Mouse (Mus musculus) gastrocnemius, postnatal 4 days (tissue): ENCODE measurements at regions not wholly inside any gene's neighbourhood (a gene's known extent, or its start where the extent isn't known, plus 50 kb on each side); places are given as distances from the start of the nearest gene placed in this dataset.

Experiments used
- DNase-seq, 2 experiments: peaks; one replicate each; pipeline ENCODE4 v3.0.0; 2021 to 2022; ENCODE audit warnings: low spot score in 2 of 2, mixed read lengths in 2 of 2

- DNase-seq: no peak
These were observed 94.4 kb upstream of the Gm47985 start for GRCm38 (mm10) chr1:151087811-151088511.

GRCm38 (mm10) chr1:151088535-151089125 is 93.7 kb upstream of the Gm47985 start:
- no peak for DNase-seq

- DNase-seq: no peak
These were observed 90.3 kb upstream of the Gm47985 start for GRCm38 (mm10) chr1:151092035-151092434.

GRCm38 (mm10) chr1:151095344-151096050 is 86.8 kb upstream of the Gm47985 start:
- DNase-seq: no peak

GRCm38 (mm10) chr1:151096079-151096478 is 86.3 kb upstream of the Gm47985 start:
- no peak for DNase-seq

- no peak for DNase-seq
These were observed 84.8 kb upstream of the Gm47985 start for GRCm38 (mm10) chr1:151097506-151097905.

GRCm38 (mm10) chr1:151098763-151099162 is 83.6 kb upstream of the Gm47985 start:
- no peak for DNase-seq

- DNase-seq: no peak
These were observed 81.5 kb upstream of the Gm47985 start for GRCm38 (mm10) chr1:151100565-151101483.

GRCm38 (mm10) chr1:151101516-151101915 is 80.8 kb upstream of the Gm47985 start:
- no peak for DNase-seq

- DNase-seq: no peak
These were observed 80.3 kb upstream of the Gm47985 start for GRCm38 (mm10) chr1:151102061-151102460.

- no peak for DNase-seq
These were observed 79.5 kb upstream of the Gm47985 start for GRCm38 (mm10) chr1:151102646-151103391.

- no peak for DNase-seq
These were observed 78.8 kb upstream of the Gm47985 start for GRCm38 (mm10) chr1:151103522-151104037.

GRCm38 (mm10) chr1:151104346-151104745 is 78.0 kb upstream of the Gm47985 start:
- DNase-seq: no peak

- DNase-seq: no peak
These were observed 77.5 kb upstream of the Gm47985 start for GRCm38 (mm10) chr1:151104806-151105205.

- no peak for DNase-seq
These were observed 77.1 kb upstream of the Gm47985 start for GRCm38 (mm10) chr1:151105251-151105650.

- DNase-seq: no peak
These were observed 74.9 kb upstream of the Gm47985 start for GRCm38 (mm10) chr1:151107401-151107800.

- no peak for DNase-seq
These were observed 73.0 kb upstream of the Gm47985 start for GRCm38 (mm10) chr1:151109333-151109732.

GRCm38 (mm10) chr1:151110412-151110811 is 71.9 kb upstream of the Gm47985 start:
- no peak for DNase-seq

- no peak for DNase-seq
These were observed 70.7 kb upstream of the Gm47985 start for GRCm38 (mm10) chr1:151111683-151112082.

- no peak for DNase-seq
These were observed 69.9 kb upstream of the Gm47985 start for GRCm38 (mm10) chr1:151112390-151112789.
